Mouse (Mus musculus) Patski (cell line): ENCODE data around the gene Wnt10a. TPM values are rescaled to one million over a fixed set of nuclear protein-coding genes. Genes with fewer than 3 reads are reported as not detected.
A peak's percentile ranks its signal among the peaks of the same experiment; 100 is the strongest.
"Not testable (repeated sequence)": the region's sequence is repeated elsewhere in the genome, so short reads cannot be mapped to it uniquely, and the experiment has no call there.

Source experiments
- ATAC-seq: fragments of 100-300 bp; one replicate; pipeline ENCODE4 v1.8.0; 2021
- CTCF ChIA-PET: fragments of 350-600 bp; sonication (Branson Sonifier 250); formaldehyde crosslinking; loops from one replicate; lab custom pipeline; 2022; ENCODE audit warnings: inconsistent platforms; lab: Charles Lee
- POLR2A ChIA-PET: fragments of 350-600 bp; sonication (Branson Sonifier 250); formaldehyde crosslinking; loops from one replicate; lab custom pipeline; 2022; ENCODE audit warnings: antibody characterized with exemption, inconsistent platforms; lab: Charles Lee
- DNase-seq: peaks from one replicate; pipeline ENCODE4 v3.0.0-alpha.2; 2011; ENCODE audit warnings: low read depth, low spot score
- H3K27me3 ChIP-seq: fragments of 371-371 bp; one replicate; pipeline ENCODE4 v1.5.1; 2021
- CTCF ChIP-seq: fragments of 100-300 bp; IDR thresholded peaks from one replicate; pipeline ENCODE4 v1.5.1; 2021
- in situ Hi-C: fragments of 300-500 bp; cut with MboI; formaldehyde crosslinking; loops from 3 replicates; pipeline ENCODE4 v1.11.1; 2018; ENCODE audit warnings: low pct_unique_long_range_greater_than_20kb, mixed read lengths
- polyA plus RNA-seq: library from polyadenylated mRNA; unstranded; gene quantifications from one replicate; pipeline ENCODE4 v1.2.3, GENCODE M21; 2021

Gene Wnt10a
- polyA plus RNA-seq, 1 experiment from 2014 or later, result not detected

- ATAC-seq, result no peak
- H3K27me3 ChIP-seq, result peaks cover 50% of the 10 kb centered on the region
- in situ Hi-C loops, result no loop called here
- CTCF ChIA-PET, result interaction anchor here (0.8 to 2.3 kb wide), 7 partner anchors 8 to 43 kb away, joined by 3 to 26 read pairs (median 5); partner anchors contain the start of gene Wnt6
- TF ChIP-seq CTCF, result no peak
- POLR2A ChIA-PET, result interaction anchor here (1.3 kb wide), 1 partner anchor 24 kb away, joined by 3 read pairs; no protein-coding TSS in a partner anchor
- no peak for DNase-seq
Measured at GRCm38 (mm10) chr1:74809007-74809406, 17.7 kb downstream of the Wnt10a start.

- no peak for ATAC-seq
- ChIA-PET POLR2A (no interaction called here), CTCF (no interaction called here)
- TF ChIP-seq CTCF, result no peak
- in situ Hi-C loops, result no loop called here
- peaks cover 29% of the 10 kb centered on the region for H3K27me3 ChIP-seq
- DNase-seq, result no peak
Measured at GRCm38 (mm10) chr1:74814931-74815647, 23.8 kb downstream of the Wnt10a start.

- in situ Hi-C loops, DNase-seq, CTCF ChIA-PET, POLR2A ChIA-PET, ATAC-seq: not testable (repeated sequence)
- H3K27me3 ChIP-seq, result peaks cover 27% of the 10 kb centered on the region
Measured at GRCm38 (mm10) chr1:74815965-74816364, 24.6 kb downstream of the Wnt10a start.

GRCm38 (mm10) chr1:74816612-74817199 is 25.4 kb downstream of the Wnt10a start:
- ATAC-seq (peak; percentile 54), DNase-seq (no peak)
- in situ Hi-C loops, result no loop called here
- no peak for TF ChIP-seq CTCF
- ChIA-PET CTCF (interaction anchor here (1.1 kb wide), 1 partner anchor 8 kb away, joined by 5 read pairs; no protein-coding TSS in a partner anchor), POLR2A (interaction anchor here (0.8 kb wide), 1 partner anchor 173 kb away, joined by 3 read pairs; no protein-coding TSS in a partner anchor)
- peaks cover 25% of the 10 kb centered on the region for H3K27me3 ChIP-seq

- POLR2A ChIA-PET, result interaction anchor here (0.8 kb wide), 1 partner anchor 173 kb away, joined by 3 read pairs; no protein-coding TSS in a partner anchor
- H3K27me3 ChIP-seq, result peaks cover 23% of the 10 kb centered on the region
- DNase-seq (no peak), ATAC-seq (peak; percentile 35)
- in situ Hi-C loops, result no loop called here
- CTCF ChIA-PET, result interaction anchor here (1.1 kb wide), 1 partner anchor 9 kb away, joined by 5 read pairs; no protein-coding TSS in a partner anchor
- TF ChIP-seq CTCF, result no peak
Measured at GRCm38 (mm10) chr1:74817219-74817618, 25.9 kb downstream of the Wnt10a start.

GRCm38 (mm10) chr1:74818509-74818908 is 27.2 kb downstream of the Wnt10a start:
- no peak for TF ChIP-seq CTCF
- DNase-seq, result no peak
- H3K27me3 ChIP-seq, result peaks cover 23% of the 10 kb centered on the region
- ChIA-PET POLR2A (no interaction called here), CTCF (interaction anchor here (1.2 kb wide), 1 partner anchor 8 kb away, joined by 3 read pairs; no protein-coding TSS in a partner anchor)
- ATAC-seq, result no peak
- in situ Hi-C loops, result no loop called here

- DNase-seq, ATAC-seq, POLR2A ChIA-PET, CTCF ChIA-PET, in situ Hi-C loops: not testable (repeated sequence)
- H3K27me3 ChIP-seq, result peaks cover 32% of the 10 kb centered on the region
- peak; percentile 34 for TF ChIP-seq CTCF
Measured at GRCm38 (mm10) chr1:74823598-74823997, 32.3 kb downstream of the Wnt10a start.

GRCm38 (mm10) chr1:74824518-74825302 is 33.4 kb downstream of the Wnt10a start:
- TF ChIP-seq CTCF, result no peak
- peaks cover 36% of the 10 kb centered on the region for H3K27me3 ChIP-seq
- ChIA-PET POLR2A (no interaction called here), CTCF (no interaction called here)
- DNase-seq (no peak), ATAC-seq (no peak)
- in situ Hi-C loops, result no loop called here

- ChIA-PET POLR2A (no interaction called here), CTCF (no interaction called here)
- no peak for DNase-seq
- ATAC-seq, result no peak
- in situ Hi-C loops, result no loop called here
- peaks cover 45% of the 10 kb centered on the region for H3K27me3 ChIP-seq
- no peak for TF ChIP-seq CTCF
Measured at GRCm38 (mm10) chr1:74830061-74830460, 38.7 kb downstream of the Wnt10a start.

- TF ChIP-seq CTCF, result no peak
Measured at GRCm38 (mm10) chr1:74833255-74833654, 41.9 kb downstream of the Wnt10a start.

More at GRCm38 (mm10) chr1:74833255-74833654, 41.9 kb downstream of the Wnt10a start:
- ChIA-PET CTCF (interaction anchor here (1.3 kb wide), 1 partner anchor 20 kb away, joined by 3 read pairs; no protein-coding TSS in a partner anchor), POLR2A (no interaction called here)
- in situ Hi-C loops, result no loop called here
- ATAC-seq (no peak), DNase-seq (no peak)
- peaks cover 43% of the 10 kb centered on the region for H3K27me3 ChIP-seq
